Mouse (Mus musculus) embryonic fibroblast, embryonic 13.5 days (primary cell): Measurements from ENCODE around the gene B230104I21Rik.

Experiments
- CTCF ChIP-seq: IDR thresholded peaks from 2 replicates; pipeline ENCODE4 v1.5.1; 2011; ENCODE audit warnings: mild to moderate bottlenecking, control low read depth, low read length, moderate library complexity, borderline replicate concordance; ENCODE audit not compliant: insufficient read depth
- POLR2A ChIP-seq: IDR thresholded peaks from 2 replicates; pipeline ENCODE4 v1.6.1; 2011; ENCODE audit warnings: low read depth, mild to moderate bottlenecking, control low read depth, low read length, moderate library complexity

GRCm38 (mm10) chr4:154355408-154355807, 19.5 kb downstream of the B230104I21Rik start:
- no peak for TF ChIP-seq POLR2A
- no peak for TF ChIP-seq CTCF
